Mouse (Mus musculus) left cerebral cortex, adult 9 months (tissue): ENCODE measurements around the gene Tdrd3.

Source experiments
- DNase-seq, 2 experiments: peaks; one replicate each; pipeline ENCODE4 v3.0.0; 2022; ENCODE audit warnings: low spot score in 2 of 2

Tdrd3 gene

GRCm38 (mm10) chr14:87415808-87416721 lies at the start of gene Tdrd3:
Gene Tdrd3, plus strand, starts transcription at chr14:87416639.
- DNase-seq = peak; percentile 89 to 94

GRCm38 (mm10) chr14:87367169-87367568 lies 49.3 kb upstream of the Tdrd3 start:
- no peak for DNase-seq

- no peak for DNase-seq
These were observed 33.4 kb upstream of the Tdrd3 start for GRCm38 (mm10) chr14:87383041-87383440.

GRCm38 (mm10) chr14:87384288-87385268 lies 31.9 kb upstream of the Tdrd3 start:
- DNase-seq = no peak

- DNase-seq = no peak
These were observed 23.3 kb upstream of the Tdrd3 start for GRCm38 (mm10) chr14:87393096-87393495.

GRCm38 (mm10) chr14:87396643-87397042 lies 19.8 kb upstream of the Tdrd3 start:
- DNase-seq = no peak

- DNase-seq = no peak
These were observed 992 bp upstream of the Tdrd3 start for GRCm38 (mm10) chr14:87415486-87415807.

- DNase-seq = peak; percentile 13 to 22
These were observed 584 bp downstream of the Tdrd3 start for GRCm38 (mm10) chr14:87416755-87417690.

- DNase-seq = no peak
These were observed 1.2 kb downstream of the Tdrd3 start for GRCm38 (mm10) chr14:87417691-87418070.

GRCm38 (mm10) chr14:87419740-87420139 lies 3.3 kb downstream of the Tdrd3 start:
- DNase-seq = no peak

GRCm38 (mm10) chr14:87420576-87420975 lies 4.1 kb downstream of the Tdrd3 start:
- DNase-seq = no peak

- DNase-seq = no peak
These were observed 6.0 kb downstream of the Tdrd3 start for GRCm38 (mm10) chr14:87422432-87422831.

- DNase-seq = no peak
These were observed 10.0 kb downstream of the Tdrd3 start for GRCm38 (mm10) chr14:87426297-87426922.

- DNase-seq = no peak
These were observed 10.6 kb downstream of the Tdrd3 start for GRCm38 (mm10) chr14:87427032-87427431.

- DNase-seq = no peak
These were observed 11.3 kb downstream of the Tdrd3 start for GRCm38 (mm10) chr14:87427659-87428289.

GRCm38 (mm10) chr14:87433390-87433915 lies 17.0 kb downstream of the Tdrd3 start:
- DNase-seq = no peak

- DNase-seq = no peak
These were observed 18.9 kb downstream of the Tdrd3 start for GRCm38 (mm10) chr14:87435382-87435781.

- no peak for DNase-seq
These were observed 23.3 kb downstream of the Tdrd3 start for GRCm38 (mm10) chr14:87439721-87440120.

GRCm38 (mm10) chr14:87446331-87446913 lies 30.0 kb downstream of the Tdrd3 start:
- DNase-seq = no peak
